Comparison of ENCODE assay signal across 32 mouse cellular contexts in the genomic region with DNA sequence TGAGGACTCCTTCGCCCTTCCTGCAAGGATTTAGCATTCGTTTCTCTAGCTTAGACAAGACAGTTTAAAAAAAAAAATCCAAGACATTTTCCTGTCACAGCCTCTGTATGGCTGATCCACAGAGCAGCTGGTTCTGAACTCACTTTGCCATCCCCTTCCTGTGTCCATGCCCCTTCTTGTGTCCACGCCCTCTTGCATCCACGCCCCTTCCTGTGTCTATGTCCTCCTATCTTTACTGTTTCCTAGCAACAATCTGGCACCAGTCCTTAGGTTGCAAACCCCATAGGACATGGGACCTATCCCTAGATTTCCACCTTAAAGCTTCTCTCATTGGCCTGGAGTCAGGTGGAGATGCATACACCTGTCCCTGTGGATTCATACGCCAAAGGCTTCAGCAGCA.
"Had no signal": no experiment of that assay in that cellular context is flagged by ENCODE, and none has a peak within 500 bp of the region (broad histone marks: within the 10 kb centered on the region; RNA-seq: fewer than 3 reads in every experiment).

No protein-coding gene starts in this region.

- H3K4me2 ChIP-seq: limb, embryonic 12.5 days; limb, embryonic 13.5 days; limb, embryonic 15.5 days; liver, embryonic 11.5 days; liver, embryonic 12.5 days; liver, embryonic 13.5 days; liver, embryonic 15.5 days; lung, embryonic 14.5 days; lung, embryonic 15.5 days; midbrain, embryonic 11.5 days; midbrain, embryonic 12.5 days; midbrain, embryonic 13.5 days; midbrain, embryonic 15.5 days; neural tube, embryonic 12.5 days had no signal

- H3K27me3 ChIP-seq: limb, embryonic 12.5 days; limb, embryonic 13.5 days; liver, embryonic 12.5 days; liver, embryonic 13.5 days; liver, embryonic 15.5 days; lung, embryonic 15.5 days; megakaryocyte, embryonic 14.5 days; midbrain, embryonic 12.5 days; midbrain, embryonic 13.5 days; midbrain, embryonic 15.5 days; neural tube, embryonic 12.5 days had no signal

- H3K36me3 ChIP-seq: limb, embryonic 10.5 days; limb, embryonic 12.5 days; limb, embryonic 13.5 days; limb, embryonic 15.5 days; liver, embryonic 12.5 days; liver, embryonic 13.5 days; liver, embryonic 15.5 days; lung, embryonic 15.5 days; midbrain, embryonic 10.5 days; midbrain, embryonic 12.5 days; midbrain, embryonic 13.5 days; midbrain, embryonic 15.5 days; neural tube, embryonic 12.5 days had no signal

- H3K9ac ChIP-seq: limb, embryonic 12.5 days; limb, embryonic 13.5 days; limb, embryonic 15.5 days; liver, embryonic 12.5 days; liver, embryonic 13.5 days; liver, embryonic 14.5 days; liver, embryonic 15.5 days; liver, postnatal 0 days; lung, embryonic 14.5 days; lung, embryonic 15.5 days; midbrain, embryonic 12.5 days; midbrain, embryonic 13.5 days; midbrain, embryonic 15.5 days; neural tube, embryonic 12.5 days had no signal

- ATAC-seq: liver, embryonic 12.5 days; liver, postnatal 0 days; lung, postnatal 0 days; midbrain, embryonic 13.5 days; midbrain, embryonic 15.5 days; midbrain, embryonic 16.5 days had no signal

- H3K4me3 ChIP-seq: limb, embryonic 10.5 days; limb, embryonic 12.5 days; limb, embryonic 13.5 days; limb, embryonic 15.5 days; liver, embryonic 12.5 days; liver, embryonic 13.5 days; liver, embryonic 15.5 days; lung, embryonic 15.5 days; megakaryocyte, embryonic 14.5 days; midbrain, embryonic 10.5 days; midbrain, embryonic 12.5 days; midbrain, embryonic 13.5 days; midbrain, embryonic 15.5 days; myocyte; neural tube, embryonic 12.5 days had no signal

- H3K9me3 ChIP-seq: limb, embryonic 10.5 days; limb, embryonic 12.5 days; limb, embryonic 13.5 days; limb, embryonic 15.5 days; liver, embryonic 12.5 days; liver, embryonic 13.5 days; liver, embryonic 15.5 days; lung, embryonic 15.5 days; midbrain, embryonic 10.5 days; midbrain, embryonic 12.5 days; midbrain, embryonic 13.5 days; midbrain, embryonic 15.5 days; neural tube, embryonic 12.5 days had no signal

- H3K27ac ChIP-seq: limb, embryonic 10.5 days; limb, embryonic 12.5 days; limb, embryonic 13.5 days; limb, embryonic 15.5 days; liver, embryonic 12.5 days; liver, embryonic 13.5 days; liver, embryonic 14.5 days; liver, embryonic 15.5 days; lung, embryonic 15.5 days; macrophage; midbrain, embryonic 10.5 days; midbrain, embryonic 12.5 days; midbrain, embryonic 13.5 days; midbrain, embryonic 15.5 days; neural tube, embryonic 12.5 days had no signal

- DNase-seq: left cerebral cortex, postnatal 4 days; liver; liver, embryonic 13.5 days; liver, postnatal 0 days; lung, adult 18-20 months; lung, adult 2 months; lung, embryonic 14.5 days; lung, postnatal 10 days; lung, postnatal 14 days; lung, postnatal 36 days; lung, postnatal 4 days; midbrain, embryonic 14.5 days had no signal

- H3K4me1 ChIP-seq: limb, embryonic 10.5 days; limb, embryonic 12.5 days; limb, embryonic 13.5 days; limb, embryonic 15.5 days; liver, embryonic 12.5 days; liver, embryonic 13.5 days; liver, embryonic 15.5 days; lung, embryonic 15.5 days; megakaryocyte, embryonic 14.5 days; midbrain, embryonic 10.5 days; midbrain, embryonic 12.5 days; midbrain, embryonic 13.5 days; midbrain, embryonic 15.5 days; neural tube, embryonic 12.5 days had no signal
